Mouse (Mus musculus) thymus, postnatal 4 days (tissue): ENCODE data around the gene Gm42791.

ENCODE experiments used
- DNase-seq: peaks from one replicate; pipeline ENCODE4 v3.0.0; 2021

Gene Gm42791

DNA sequence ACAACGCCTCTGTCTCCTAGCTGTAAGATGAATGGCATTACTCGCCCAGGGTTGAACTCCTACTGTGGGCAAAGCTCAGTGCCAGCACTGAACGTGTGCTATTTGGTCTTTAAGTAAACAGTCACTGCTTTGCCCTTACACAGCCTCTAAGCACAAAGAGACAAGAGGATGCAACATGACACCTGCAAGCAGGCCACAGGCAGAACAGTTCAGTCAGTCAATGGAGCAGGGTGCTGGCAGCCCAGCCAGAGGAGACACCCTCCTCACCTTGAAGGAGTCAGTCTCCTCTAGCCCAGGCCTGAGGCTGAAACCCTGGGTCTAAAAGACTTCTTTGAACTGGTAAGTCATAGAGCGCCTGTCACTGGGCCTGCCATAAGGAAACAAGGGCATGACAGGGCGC lies 76.9 kb downstream of the Gm42791 start:
- DNase-seq, result no peak

GRCm38 (mm10) chr5:148916775-148917174 lies 78.2 kb downstream of the Gm42791 start:
- no peak for DNase-seq

GRCm38 (mm10) chr5:148912262-148912661 lies 82.7 kb downstream of the Gm42791 start:
- DNase-seq, result no peak

DNA sequence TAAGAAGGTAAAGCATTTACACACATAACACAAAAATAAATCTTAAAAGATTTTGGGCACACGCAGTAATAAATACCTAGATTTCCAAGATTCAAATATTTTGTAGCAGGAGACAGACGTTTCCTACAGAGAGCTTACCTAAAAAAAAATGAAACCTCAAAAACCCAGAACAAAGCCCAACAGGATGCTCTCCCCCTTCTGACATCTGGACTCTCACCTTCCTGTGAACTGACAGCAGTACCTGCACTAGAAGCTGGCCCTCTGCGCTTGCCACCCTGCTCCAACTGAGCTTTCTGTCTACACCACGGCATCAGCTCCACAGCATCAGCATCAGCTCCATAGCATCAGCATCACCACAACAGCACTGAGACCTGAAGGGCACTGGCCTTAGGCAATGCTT lies 84.9 kb downstream of the Gm42791 start:
- peak; percentile 35 for DNase-seq

DNA sequence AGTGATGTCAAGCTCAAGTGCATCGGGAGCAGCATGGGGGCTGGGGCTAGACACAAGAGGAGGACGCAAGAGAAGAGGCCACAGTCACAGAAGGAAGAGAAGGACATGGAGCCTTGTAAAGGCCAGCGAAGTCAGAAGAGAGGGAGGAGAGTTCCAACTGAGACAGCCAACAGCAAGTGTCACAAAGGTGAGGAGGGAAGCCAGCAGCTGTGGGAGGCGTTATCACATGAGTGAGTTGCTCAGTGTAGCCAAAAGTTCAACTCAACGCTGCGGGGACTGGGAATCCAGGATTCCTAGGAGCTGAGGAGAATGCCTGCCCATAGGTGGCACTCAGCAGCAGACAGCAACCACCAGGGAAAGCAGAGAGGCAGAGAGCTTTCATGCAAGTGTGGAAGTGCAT lies 85.5 kb downstream of the Gm42791 start:
- no peak for DNase-seq

DNA sequence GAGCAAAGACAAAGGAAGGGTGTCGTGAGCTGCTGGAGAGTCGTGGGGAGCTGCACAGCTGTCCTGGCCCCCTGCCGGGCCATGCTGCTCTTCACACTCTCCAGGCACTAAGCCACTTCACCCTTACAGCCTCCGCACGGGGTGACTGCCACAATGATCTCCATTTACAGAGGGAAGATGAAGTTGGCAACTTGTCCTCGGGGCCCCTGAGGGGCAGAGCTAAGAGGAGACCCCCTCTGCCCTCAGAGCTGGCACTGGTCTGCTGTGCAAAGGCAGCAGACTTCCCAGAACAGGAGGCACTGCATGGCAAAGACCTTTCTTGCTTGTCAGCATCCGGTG lies 85.9 kb downstream of the Gm42791 start:
- DNase-seq, result no peak

DNA sequence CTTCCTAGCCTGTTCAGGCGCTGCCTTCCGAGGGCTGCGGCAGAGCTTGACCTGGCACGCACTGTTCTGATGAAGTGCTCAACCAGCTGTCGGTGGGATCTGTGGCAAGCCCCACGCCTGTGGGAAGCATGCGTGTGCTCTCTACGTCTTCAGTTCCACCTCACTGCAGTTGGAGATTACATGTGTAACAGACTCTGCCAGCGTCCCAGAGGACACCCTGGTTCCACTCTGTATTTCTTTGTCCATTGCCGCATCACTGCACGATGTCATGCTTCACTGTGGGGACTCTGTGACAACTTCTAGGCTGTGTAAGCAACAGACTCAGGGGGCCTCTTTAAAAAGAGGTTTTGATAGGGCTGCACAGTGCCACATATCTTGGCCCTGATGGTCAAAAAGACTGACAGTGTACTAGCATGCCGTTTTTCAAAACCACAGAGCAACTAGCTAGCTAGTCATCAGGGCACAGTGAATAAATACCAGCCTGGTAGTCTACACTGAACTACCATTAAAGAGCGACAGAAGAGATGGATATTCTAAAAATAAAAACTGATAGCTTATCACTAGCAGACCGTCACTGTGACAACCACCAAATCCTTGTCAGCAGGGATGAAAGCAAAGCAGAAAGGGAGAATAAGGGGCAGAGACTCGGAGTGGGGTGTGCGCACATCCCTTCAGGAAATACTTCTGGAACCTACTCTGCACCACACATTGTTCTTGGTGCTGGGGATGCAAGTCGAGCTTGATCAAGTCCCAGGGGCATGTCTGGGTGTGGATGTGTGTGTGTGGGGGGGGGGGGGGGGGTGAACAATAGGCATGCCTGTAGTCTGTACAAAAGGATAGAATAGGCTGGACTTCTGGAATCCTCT lies 86.5 kb downstream of the Gm42791 start:
- no peak for DNase-seq

DNA sequence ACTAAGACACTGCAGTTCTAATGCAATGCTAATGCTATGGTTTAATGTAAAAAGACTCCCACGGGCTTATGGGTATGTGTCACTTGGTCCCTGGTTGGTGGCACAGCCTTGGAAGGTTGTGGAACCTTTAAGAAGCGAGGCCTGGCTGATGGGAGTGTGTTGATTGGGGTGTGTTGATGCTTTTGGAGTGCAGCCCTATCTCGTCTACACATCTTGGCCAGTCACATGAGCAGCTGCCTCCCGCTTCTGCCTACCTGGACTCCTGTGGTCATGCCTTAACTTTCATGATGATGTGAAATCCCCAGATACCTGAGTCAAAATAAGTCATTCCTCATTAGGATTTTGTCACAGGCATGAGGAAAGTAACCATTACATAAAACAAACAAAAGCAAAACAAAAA lies 88.6 kb downstream of the Gm42791 start:
- no peak for DNase-seq

- peak; percentile 84 for DNase-seq
These were observed 90.1 kb downstream of the Gm42791 start for GRCm38 (mm10) chr5:148904846-148905245.

DNA sequence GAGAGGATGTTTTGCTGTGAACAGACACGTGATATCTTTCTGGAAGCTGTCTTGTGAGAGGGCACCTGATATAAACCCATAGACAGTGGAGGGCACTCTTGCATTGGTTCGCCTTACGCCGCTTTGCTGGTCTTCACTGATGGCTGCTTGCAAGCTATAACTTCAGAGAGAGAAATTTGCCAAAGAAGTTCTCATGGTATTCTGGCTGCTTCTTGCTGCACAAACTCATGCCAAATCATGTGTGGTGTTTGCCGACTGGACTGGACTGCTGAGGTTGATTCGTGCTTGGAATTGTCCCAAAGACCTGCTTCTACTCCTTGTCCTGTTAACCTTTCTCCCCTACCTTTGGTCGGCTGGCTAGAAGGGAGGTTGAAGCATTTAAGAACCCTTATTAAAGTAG lies 95.6 kb downstream of the Gm42791 start:
- peak; percentile 48 for DNase-seq

- DNase-seq, result peak; percentile 56
These were observed 97.0 kb downstream of the Gm42791 start for GRCm38 (mm10) chr5:148897941-148898417.

GRCm38 (mm10) chr5:148897069-148897702 lies 97.8 kb downstream of the Gm42791 start:
- peak; percentile 31 for DNase-seq

DNA sequence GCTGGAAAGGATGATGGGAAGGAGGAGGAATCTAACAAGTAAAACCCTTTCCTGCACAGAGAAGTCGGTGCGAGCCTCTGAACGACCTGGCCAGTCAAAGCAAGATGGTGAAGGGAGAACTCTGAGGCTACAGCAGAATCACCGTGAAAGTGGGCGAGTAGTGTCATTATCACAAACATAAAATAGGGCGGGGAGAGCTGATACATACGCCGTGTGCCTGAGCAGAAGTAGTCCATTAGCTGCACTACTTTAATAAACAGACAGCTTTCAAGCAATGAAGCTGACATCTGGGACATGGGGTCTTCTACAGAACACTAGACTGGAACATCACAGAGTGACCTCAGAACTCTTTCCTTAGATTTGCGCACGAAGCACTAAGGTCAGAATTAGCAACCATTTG lies 98.4 kb downstream of the Gm42791 start:
- DNase-seq, result no peak

DNA sequence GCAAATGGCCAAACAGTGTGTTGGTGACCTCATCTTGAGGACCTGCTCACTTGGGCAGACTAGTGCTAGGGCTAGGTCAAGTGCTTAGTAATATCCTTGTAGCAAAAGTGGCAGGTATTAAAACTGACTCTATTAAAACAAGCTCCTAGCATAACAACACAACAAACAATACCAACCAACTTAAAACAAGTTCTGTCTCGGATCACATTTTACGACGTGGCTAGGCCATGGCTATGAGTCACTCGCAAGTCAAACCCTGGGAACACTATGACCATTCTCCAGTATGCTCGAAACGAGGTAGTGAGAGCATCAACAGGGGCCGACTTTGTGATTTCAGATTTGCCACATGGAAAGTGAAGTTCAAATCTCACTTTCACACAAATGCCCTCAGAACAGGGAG lies 99.1 kb downstream of the Gm42791 start:
- no peak for DNase-seq

DNA sequence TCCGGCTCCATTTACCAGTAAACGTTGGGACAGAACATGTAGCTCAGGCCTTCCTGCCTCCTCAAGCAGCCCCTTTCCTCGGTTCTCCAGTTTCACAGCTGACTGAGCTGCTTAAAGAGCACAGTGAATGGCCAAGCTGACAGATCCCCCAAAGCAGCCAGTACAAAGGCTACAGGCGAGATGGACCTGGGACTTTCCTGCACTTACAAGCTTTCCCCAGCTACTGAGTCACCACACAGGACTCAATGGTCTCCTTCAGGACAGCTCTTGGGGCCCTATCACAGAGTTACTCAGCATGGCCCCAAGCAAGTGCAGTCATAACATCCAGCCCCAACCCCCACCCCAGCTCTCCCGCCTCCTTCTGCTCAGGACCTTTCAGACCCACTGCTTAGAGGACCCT lies 99.9 kb downstream of the Gm42791 start:
- no peak for DNase-seq

GRCm38 (mm10) chr5:148890237-148890636 lies 104.7 kb downstream of the Gm42791 start:
- no peak for DNase-seq

DNA sequence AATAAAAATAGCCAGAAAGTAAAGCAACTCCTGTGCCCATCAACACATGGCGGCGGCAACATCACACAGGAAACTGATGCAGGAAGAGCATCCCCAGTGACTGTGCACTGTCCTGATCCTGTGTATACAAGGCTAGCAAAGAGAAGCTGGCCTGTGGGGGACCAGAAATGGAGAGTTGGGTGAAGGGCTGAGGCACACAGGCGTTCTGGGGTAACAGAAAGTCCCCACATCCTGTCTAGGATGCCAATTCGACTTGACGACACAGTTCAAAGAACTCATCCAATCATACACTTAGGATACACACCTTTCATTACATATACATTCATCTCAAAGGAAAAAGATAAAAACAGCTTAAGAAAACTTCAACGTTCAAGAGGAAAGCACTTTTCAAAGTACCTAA lies 106.9 kb downstream of the Gm42791 start:
- peak; percentile 37 for DNase-seq

GRCm38 (mm10) chr5:148885821-148886609 lies 108.9 kb downstream of the Gm42791 start:
- peak; percentile 71 for DNase-seq

DNA sequence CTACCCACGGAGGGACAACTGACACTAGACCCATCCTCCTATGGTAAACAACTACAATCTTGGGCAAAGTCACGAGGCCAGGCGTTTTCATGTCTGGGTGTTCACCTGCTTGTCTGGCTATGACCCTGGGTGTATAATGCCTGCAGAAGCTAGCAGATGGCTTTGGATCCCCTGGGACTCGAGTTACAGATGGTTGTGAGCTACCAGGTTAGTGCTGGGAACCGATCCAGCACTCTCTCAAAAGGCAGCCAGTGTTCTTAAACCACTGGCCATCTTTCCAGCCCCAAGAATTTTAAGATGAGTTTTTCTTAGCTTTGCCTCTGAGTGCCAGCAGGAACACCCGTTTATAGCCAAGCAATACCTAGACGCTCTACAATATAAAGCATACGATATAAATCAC lies 111.3 kb downstream of the Gm42791 start:
- no peak for DNase-seq

GRCm38 (mm10) chr5:148879218-148879617 lies 115.7 kb downstream of the Gm42791 start:
- DNase-seq, result peak; percentile 65

DNA sequence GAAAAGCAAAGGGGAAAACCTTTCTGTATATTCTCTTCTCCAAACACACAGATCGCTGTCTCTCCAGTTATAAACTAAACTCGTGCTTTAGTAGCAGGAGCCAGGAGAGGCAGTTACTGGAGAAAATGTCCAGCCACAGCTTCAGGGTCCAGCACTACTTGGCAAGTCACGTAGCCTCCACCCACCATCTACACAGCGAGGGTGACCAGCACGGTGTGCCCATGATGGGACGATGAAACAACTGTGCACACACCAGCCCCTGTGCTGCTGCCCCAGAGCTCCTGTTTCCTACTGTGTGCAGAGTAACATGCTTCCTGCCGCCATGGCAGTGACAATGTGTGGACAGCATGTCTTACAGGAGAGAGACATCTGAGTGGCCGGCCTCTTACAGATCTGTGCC lies 121.8 kb downstream of the Gm42791 start:
- DNase-seq, result no peak

GRCm38 (mm10) chr5:148869583-148869982 lies 125.4 kb downstream of the Gm42791 start:
- DNase-seq, result no peak

- peak; percentile 54 for DNase-seq
These were observed 127.2 kb downstream of the Gm42791 start for GRCm38 (mm10) chr5:148867766-148868165.

GRCm38 (mm10) chr5:148867171-148867570 lies 127.8 kb downstream of the Gm42791 start:
- no peak for DNase-seq
